Mouse (Mus musculus) liver, embryonic 13.5 days (tissue): ENCODE measurements at regions not wholly inside any gene's neighbourhood (a gene's known extent, or its start where the extent isn't known, plus 50 kb on each side); places are given as distances from the start of the nearest gene placed in this dataset.
A peak's percentile ranks its signal among the peaks of the same experiment; 100 is the strongest.

ENCODE experiments used
- ATAC-seq: fragments of 200-750 bp; cut with Nextera tagmentation; 2 replicates; pipeline ENCODE4 v1.8.0; 2017; ENCODE audit warnings: low read depth, mild to moderate bottlenecking, moderate number of reproducible peaks, moderate library complexity
- DNase-seq: peaks from one replicate; pipeline ENCODE4 v3.0.0; 2022
- H3K27ac ChIP-seq: fragments of 300-500 bp; sonication (generic); 2 replicates; pipeline ENCODE4 v1.5.1; 2015; ENCODE audit warnings: moderate library complexity, mild to moderate bottlenecking, inconsistent platforms
- H3K27me3 ChIP-seq: fragments of 300-500 bp; sonication (generic); 2 replicates; pipeline ENCODE4 v1.6.1; 2015; ENCODE audit warnings: mild to moderate bottlenecking, inconsistent platforms
- H3K36me3 ChIP-seq: fragments of 300-500 bp; sonication (generic); 2 replicates; pipeline ENCODE4 v1.6.1; 2015; ENCODE audit warnings: mild to moderate bottlenecking, inconsistent platforms
- H3K4me1 ChIP-seq: fragments of 300-500 bp; sonication (generic); replicated peaks from 2 replicates; pipeline ENCODE4 v1.6.1; 2015; ENCODE audit warnings: inconsistent platforms
- H3K4me2 ChIP-seq: fragments of 300-500 bp; sonication (generic); 2 replicates; pipeline ENCODE4 v1.6.1; 2015; ENCODE audit warnings: inconsistent platforms, mild to moderate bottlenecking, moderate library complexity
- H3K4me3 ChIP-seq: fragments of 300-500 bp; sonication (generic); replicated peaks from 2 replicates; pipeline ENCODE4 v1.5.1; 2015; ENCODE audit warnings: mild to moderate bottlenecking, inconsistent platforms
- H3K9ac ChIP-seq: fragments of 300-500 bp; sonication (generic); 2 replicates; pipeline ENCODE4 v1.6.1; 2015; ENCODE audit warnings: mild to moderate bottlenecking, inconsistent platforms
- H3K9me3 ChIP-seq: fragments of 300-500 bp; sonication (generic); replicated peaks from 2 replicates; pipeline ENCODE4 v1.6.1; 2016; ENCODE audit warnings: inconsistent platforms
- WGBS: fragments of 180-500 bp; shearing (Covaris S2); methylation state at CpG from one replicate; pipeline ENCODE4 v1.1.7; 2015; ENCODE audit not compliant: insufficient replicate concordance; 5-methylcytosine and 5-hydroxymethylcytosine counted together

- H3K36me3 ChIP-seq: no peaks in the 10 kb centered on the region
- no peak overlapping the region for H3K27ac ChIP-seq
- no peak for ATAC-seq
- no peaks in the 10 kb centered on the region for H3K4me1 ChIP-seq
- no peak overlapping the region for H3K4me3 ChIP-seq
- H3K4me2 ChIP-seq: no peak overlapping the region
- 79% methylated on average over 14 of the region's 14 CpGs for WGBS
- DNase-seq: no peak
- H3K9me3 ChIP-seq: no peaks in the 10 kb centered on the region
- no peak overlapping the region for H3K9ac ChIP-seq
- H3K27me3 ChIP-seq: no peaks in the 10 kb centered on the region
These were observed 324.5 kb upstream of the Atp2b1 start for GRCm38 (mm10) chr10:98589726-98590125.

- WGBS: 68% methylated on average over 6 of the region's 6 CpGs
- H3K9ac ChIP-seq: no peak overlapping the region
- DNase-seq: no peak
These were observed 322.1 kb upstream of the Atp2b1 start for GRCm38 (mm10) chr10:98592154-98592553.

GRCm38 (mm10) chr10:98593910-98594309 lies 320.3 kb upstream of the Atp2b1 start:
- Histone ChIP-seq H3K27ac (no peak overlapping the region), H3K36me3 (no peaks in the 10 kb centered on the region), H3K9ac (no peak overlapping the region), H3K27me3 (no peaks in the 10 kb centered on the region), H3K4me1 (no peaks in the 10 kb centered on the region), H3K4me2 (no peak overlapping the region), H3K4me3 (no peak overlapping the region), H3K9me3 (no peaks in the 10 kb centered on the region)
- ATAC-seq: no peak
- 63% methylated on average over 5 of the region's 5 CpGs for WGBS
- no peak for DNase-seq

More at GRCm38 (mm10) chr10:98592154-98592553, 322.1 kb upstream of the Atp2b1 start:
- Histone ChIP-seq H3K4me1 (no peaks in the 10 kb centered on the region), H3K36me3 (no peaks in the 10 kb centered on the region), H3K27ac (no peak overlapping the region), H3K27me3 (no peaks in the 10 kb centered on the region), H3K9me3 (no peaks in the 10 kb centered on the region), H3K4me2 (no peak overlapping the region), H3K4me3 (no peak overlapping the region)
- ATAC-seq: no peak

GRCm38 (mm10) chr10:98608221-98608941 lies 305.8 kb upstream of the Atp2b1 start:
- no peak for ATAC-seq

GRCm38 (mm10) chr10:98610708-98611107 lies 303.5 kb upstream of the Atp2b1 start:
- Histone ChIP-seq H3K9me3 (no peaks in the 10 kb centered on the region), H3K36me3 (no peaks in the 10 kb centered on the region), H3K4me2 (no peak overlapping the region), H3K27me3 (peaks cover 7% of the 10 kb centered on the region), H3K9ac (no peak overlapping the region), H3K4me1 (no peaks in the 10 kb centered on the region), H3K27ac (no peak overlapping the region), H3K4me3 (no peak overlapping the region)
- DNase-seq: no peak
- WGBS: 27% methylated on average over 6 of the region's 6 CpGs
- ATAC-seq: no peak

More at GRCm38 (mm10) chr10:98608221-98608941, 305.8 kb upstream of the Atp2b1 start:
- Histone ChIP-seq H3K36me3 (no peaks in the 10 kb centered on the region), H3K4me3 (no peak overlapping the region), H3K9me3 (no peaks in the 10 kb centered on the region), H3K27me3 (peaks cover 3% of the 10 kb centered on the region; the same call in 1 of the 2 replicates), H3K9ac (no peak overlapping the region), H3K4me1 (no peaks in the 10 kb centered on the region), H3K4me2 (no peak overlapping the region), H3K27ac (no peak overlapping the region)
- no peak for DNase-seq
- 71% methylated on average over 18 of the region's 18 CpGs for WGBS

GRCm38 (mm10) chr10:98611707-98612360 lies 302.4 kb upstream of the Atp2b1 start:
- ATAC-seq: no peak
- H3K36me3 ChIP-seq: no peaks in the 10 kb centered on the region
- WGBS: 56% methylated on average over 4 of the region's 4 CpGs

GRCm38 (mm10) chr10:98618736-98619525 lies 295.3 kb upstream of the Atp2b1 start:
- H3K9me3 ChIP-seq: no peaks in the 10 kb centered on the region
- 80% methylated on average over 21 of the region's 21 CpGs for WGBS
- no peak overlapping the region for H3K4me2 ChIP-seq
- peaks cover 10% of the 10 kb centered on the region for H3K4me1 ChIP-seq
- DNase-seq: no peak
- H3K27ac ChIP-seq: no peak overlapping the region
- H3K27me3 ChIP-seq: peaks cover 8% of the 10 kb centered on the region; the same call in 1 of the 2 replicates
- no peak overlapping the region for H3K4me3 ChIP-seq
- H3K36me3 ChIP-seq: no peaks in the 10 kb centered on the region
- no peak for ATAC-seq
- no peak overlapping the region for H3K9ac ChIP-seq

More at GRCm38 (mm10) chr10:98611707-98612360, 302.4 kb upstream of the Atp2b1 start:
- H3K27me3 ChIP-seq: peaks cover 7% of the 10 kb centered on the region
- H3K27ac ChIP-seq: no peak overlapping the region
- DNase-seq: no peak
- no peaks in the 10 kb centered on the region for H3K4me1 ChIP-seq
- H3K9me3 ChIP-seq: no peaks in the 10 kb centered on the region
- H3K9ac ChIP-seq: no peak overlapping the region
- no peak overlapping the region for H3K4me2 ChIP-seq
- no peak overlapping the region for H3K4me3 ChIP-seq

GRCm38 (mm10) chr10:98624103-98624502 lies 290.1 kb upstream of the Atp2b1 start:
- no peaks in the 10 kb centered on the region for H3K36me3 ChIP-seq
- H3K27ac ChIP-seq: peak overlapping the region; percentile 97
- peak overlapping the region; percentile 72 for H3K4me2 ChIP-seq
- ATAC-seq (peak; percentile 98), DNase-seq (peak; percentile 57)
- whole genome bisulfite sequencing: 46% methylated on average over 1 of the region's 1 CpGs
- H3K4me1 ChIP-seq: peaks cover 31% of the 10 kb centered on the region
- H3K27me3 ChIP-seq: no peaks in the 10 kb centered on the region
- peak overlapping the region; percentile 44; the same call in 1 of the 2 replicates for H3K4me3 ChIP-seq
- H3K9ac ChIP-seq: peak overlapping the region; percentile 67
- no peaks in the 10 kb centered on the region for H3K9me3 ChIP-seq

- Histone ChIP-seq H3K4me2 (peak overlapping the region; percentile 72), H3K27me3 (no peaks in the 10 kb centered on the region), H3K9ac (peak overlapping the region; percentile 67), H3K9me3 (no peaks in the 10 kb centered on the region), H3K27ac (peak overlapping the region; percentile 97), H3K36me3 (no peaks in the 10 kb centered on the region), H3K4me1 (peaks cover 33% of the 10 kb centered on the region), H3K4me3 (peak overlapping the region; percentile 44)
- ATAC-seq (peak; percentile 92), DNase-seq (peak; percentile 62)
- 23% methylated on average over 12 of the region's 12 CpGs for WGBS
These were observed 289.4 kb upstream of the Atp2b1 start for GRCm38 (mm10) chr10:98624681-98625321.

- no peaks in the 10 kb centered on the region for H3K27me3 ChIP-seq
- no peak overlapping the region for H3K9ac ChIP-seq
- 62% methylated on average over 1 of the region's 1 CpGs for WGBS
- H3K4me2 ChIP-seq: no peak overlapping the region
- ATAC-seq: no peak
- H3K9me3 ChIP-seq: no peaks in the 10 kb centered on the region
- no peaks in the 10 kb centered on the region for H3K36me3 ChIP-seq
- no peak overlapping the region for H3K4me3 ChIP-seq
- no peak overlapping the region for H3K27ac ChIP-seq
- H3K4me1 ChIP-seq: peaks cover 31% of the 10 kb centered on the region
- DNase-seq: no peak
These were observed 286.0 kb upstream of the Atp2b1 start for GRCm38 (mm10) chr10:98628191-98628590.

- ATAC-seq (no peak), DNase-seq (no peak)
- H3K36me3 ChIP-seq: no peaks in the 10 kb centered on the region
These were observed 285.0 kb upstream of the Atp2b1 start for GRCm38 (mm10) chr10:98629248-98629647.

More at GRCm38 (mm10) chr10:98629248-98629647, 285.0 kb upstream of the Atp2b1 start:
- H3K4me2 ChIP-seq: no peak overlapping the region
- no peak overlapping the region for H3K9ac ChIP-seq
- H3K9me3 ChIP-seq: no peaks in the 10 kb centered on the region
- no peak overlapping the region for H3K27ac ChIP-seq
- no peak overlapping the region for H3K4me3 ChIP-seq
- WGBS: 11% methylated on average over 3 of the region's 3 CpGs
- peaks cover 23% of the 10 kb centered on the region for H3K4me1 ChIP-seq
- H3K27me3 ChIP-seq: no peaks in the 10 kb centered on the region
